ENCODE assay signal across 10 mouse cellular contexts in genomic region chr1:138983465-138983864, GRCm38 (mm10). TPM values are rescaled to one million over a fixed set of nuclear protein-coding genes. Genes with fewer than 3 reads are reported as not detected.
DNase-seq lines count a peak whose midpoint lies in the region; ATAC-seq lines count a peak whose summit lies in the region.
"Had no signal": no experiment of that assay in that cellular context is flagged by ENCODE, and none has a peak within 500 bp of the region (broad histone marks: within the 10 kb centered on the region; RNA-seq: fewer than 3 reads in every experiment).

No protein-coding gene starts in this region.

- no peaks in the 10 kb centered on the region for H3K27me3 ChIP-seq in heart, embryonic 15.5 days
- H3K27me3 ChIP-seq in heart, embryonic 11.5 days (ENCODE audit: control insufficient read depth, insufficient read depth, low read length) = no peaks in the 10 kb centered on the region
- no peaks in the 10 kb centered on the region for H3K27me3 ChIP-seq in intestine, embryonic 15.5 days (replicated peaks)
- H3K27me3 ChIP-seq in neural tube, embryonic 15.5 days (replicated peaks) = no peaks in the 10 kb centered on the region
- H3K27me3 ChIP-seq: midbrain, embryonic 13.5 days had no signal

- 34% methylated on average over 6 of the region's 6 CpGs for WGBS in heart, embryonic 15.5 days
- WGBS in heart, embryonic 11.5 days (ENCODE audit: insufficient replicate concordance) = 64% methylated on average over 6 of the region's 6 CpGs
- 23% methylated on average over 6 of the region's 6 CpGs for whole genome bisulfite sequencing in intestine, embryonic 15.5 days
- WGBS in neural tube, embryonic 15.5 days = 21% methylated on average over 6 of the region's 6 CpGs

- H3K4me2 ChIP-seq in heart, embryonic 15.5 days = peak overlapping the region; percentile 27
- H3K4me2 ChIP-seq in heart, embryonic 11.5 days = no peak overlapping the region
- peak overlapping the region; percentile 34 for H3K4me2 ChIP-seq in intestine, embryonic 15.5 days (replicated peaks)
- H3K4me2 ChIP-seq in neural tube, embryonic 15.5 days = no peak overlapping the region
- H3K4me2 ChIP-seq: midbrain, embryonic 13.5 days had no signal

- H3K27ac ChIP-seq in heart, embryonic 15.5 days = peak overlapping the region; percentile 60
- H3K27ac ChIP-seq in heart, embryonic 11.5 days (ENCODE audit: low read depth, low read length) = no peak overlapping the region
- no peak overlapping the region for H3K27ac ChIP-seq in intestine, embryonic 15.5 days
- 0 out of 2 replicates have a peak overlapping the region, but pooled peaks have one; percentile 37 for H3K27ac ChIP-seq in neural tube, embryonic 15.5 days (replicated peaks)
- H3K27ac ChIP-seq: midbrain, embryonic 13.5 days had no signal

- ATAC-seq in heart, embryonic 15.5 days (replicated peaks; ENCODE audit: insufficient number of reproducible peaks, insufficient read depth, low FRiP score, low read depth) = peak; percentile 68
- no peak for ATAC-seq in heart, embryonic 11.5 days (replicated peaks; ENCODE audit: insufficient number of reproducible peaks, low FRiP score, low TSS enrichment)
- ATAC-seq in intestine, embryonic 15.5 days = peak; percentile 85
- ATAC-seq in neural tube, embryonic 15.5 days (ENCODE audit: low FRiP score) = peak; percentile 59

- H3K36me3 ChIP-seq in heart, embryonic 15.5 days = no peaks in the 10 kb centered on the region
- no peaks in the 10 kb centered on the region for H3K36me3 ChIP-seq in heart, embryonic 11.5 days (ENCODE audit: control insufficient read depth, insufficient read depth, low read length)
- H3K36me3 ChIP-seq in intestine, embryonic 15.5 days = no peaks in the 10 kb centered on the region
- no peaks in the 10 kb centered on the region for H3K36me3 ChIP-seq in neural tube, embryonic 15.5 days
- H3K36me3 ChIP-seq: midbrain, embryonic 13.5 days had no signal

- H3K9me3 ChIP-seq in heart, embryonic 15.5 days (replicated peaks) = no peaks in the 10 kb centered on the region
- no peaks in the 10 kb centered on the region for H3K9me3 ChIP-seq in heart, embryonic 11.5 days (replicated peaks; ENCODE audit: control insufficient read depth, low read length)
- no peaks in the 10 kb centered on the region for H3K9me3 ChIP-seq in intestine, embryonic 15.5 days
- no peaks in the 10 kb centered on the region for H3K9me3 ChIP-seq in neural tube, embryonic 15.5 days (replicated peaks)
- H3K9me3 ChIP-seq: G1E; midbrain, embryonic 13.5 days had no signal

- DNase-seq in adrenal gland, postnatal 25 days = peak; percentile 47
- DNase-seq in cerebellum, adult 11 months = no peak
- DNase-seq in cerebellum, adult 11-12 months = no peak
- DNase-seq in thymus, postnatal 14 days = no peak

- no peak overlapping the region for H3K4me3 ChIP-seq in heart, embryonic 15.5 days
- no peak overlapping the region for H3K4me3 ChIP-seq in heart, embryonic 11.5 days (ENCODE audit: low read depth, low read length)
- H3K4me3 ChIP-seq in intestine, embryonic 15.5 days (replicated peaks) = no peak overlapping the region
- no peak overlapping the region for H3K4me3 ChIP-seq in neural tube, embryonic 15.5 days (replicated peaks)
- H3K4me3 ChIP-seq: midbrain, embryonic 13.5 days had no signal

- peaks cover 24% of the 10 kb centered on the region for H3K4me1 ChIP-seq in heart, embryonic 15.5 days (replicated peaks)
- H3K4me1 ChIP-seq in heart, embryonic 11.5 days (ENCODE audit: control insufficient read depth, insufficient read depth, low read length) = peaks cover 16% of the 10 kb centered on the region
- peaks cover 13% of the 10 kb centered on the region for H3K4me1 ChIP-seq in intestine, embryonic 15.5 days (replicated peaks)
- peaks cover 17% of the 10 kb centered on the region for H3K4me1 ChIP-seq in neural tube, embryonic 15.5 days

- H3K9ac ChIP-seq in heart, embryonic 15.5 days = no peak overlapping the region
- no peak overlapping the region for H3K9ac ChIP-seq in heart, embryonic 11.5 days (ENCODE audit: low read depth, low read length)
- no peak overlapping the region for H3K9ac ChIP-seq in intestine, embryonic 15.5 days
- no peak overlapping the region for H3K9ac ChIP-seq in neural tube, embryonic 15.5 days (replicated peaks)
- H3K9ac ChIP-seq: midbrain, embryonic 13.5 days had no signal

RNA-seq across cellular contexts. Expression of gene Dennd1b, which starts 20.2 kb away (rescaled TPM):
- polyA plus RNA-seq in heart, embryonic 15.5 days (2015; fragmentation: Nextera tagmentation; extraction: Ambion mirVana) = 13.0 and 14.8 TPM in 2 replicates
- polyA plus RNA-seq in heart, embryonic 11.5 days (2014; fragmentation: Nextera tagmentation; extraction: Ambion mirVana) = 10.1 and 14.3 TPM in 2 replicates
- 27.8 and 30.9 TPM in 2 replicates for total RNA-seq in adrenal gland, postnatal 25 days (2021)
- polyA plus RNA-seq in intestine, embryonic 15.5 days (2015; fragmentation: Nextera tagmentation; extraction: Ambion mirVana) = 9.0 and 9.4 TPM in 2 replicates
- polyA plus RNA-seq in neural tube, embryonic 15.5 days (2015; fragmentation: Nextera tagmentation; extraction: Ambion mirVana) = 9.1 and 9.7 TPM in 2 replicates

Comparison
In these comparisons a context has a peak if more than half of its experiments do, and no peak if none do; other contexts are left out.
1. H3K27ac ChIP-seq: peak in heart, embryonic 15.5 days (single experiment) and neural tube, embryonic 15.5 days (single experiment); none in heart, embryonic 11.5 days (single experiment) and intestine, embryonic 15.5 days (single experiment).
2. H3K4me2 ChIP-seq: peak in heart, embryonic 15.5 days (single experiment) and intestine, embryonic 15.5 days (single experiment); none in heart, embryonic 11.5 days (single experiment) and neural tube, embryonic 15.5 days (single experiment).